Mouse (Mus musculus) kidney, adult 9 months (tissue): ENCODE measurements around the gene Kcnh5.

ENCODE experiments used
- DNase-seq: peaks from one replicate; pipeline ENCODE4 v3.0.0; 2022

The Kcnh5 gene

DNA sequence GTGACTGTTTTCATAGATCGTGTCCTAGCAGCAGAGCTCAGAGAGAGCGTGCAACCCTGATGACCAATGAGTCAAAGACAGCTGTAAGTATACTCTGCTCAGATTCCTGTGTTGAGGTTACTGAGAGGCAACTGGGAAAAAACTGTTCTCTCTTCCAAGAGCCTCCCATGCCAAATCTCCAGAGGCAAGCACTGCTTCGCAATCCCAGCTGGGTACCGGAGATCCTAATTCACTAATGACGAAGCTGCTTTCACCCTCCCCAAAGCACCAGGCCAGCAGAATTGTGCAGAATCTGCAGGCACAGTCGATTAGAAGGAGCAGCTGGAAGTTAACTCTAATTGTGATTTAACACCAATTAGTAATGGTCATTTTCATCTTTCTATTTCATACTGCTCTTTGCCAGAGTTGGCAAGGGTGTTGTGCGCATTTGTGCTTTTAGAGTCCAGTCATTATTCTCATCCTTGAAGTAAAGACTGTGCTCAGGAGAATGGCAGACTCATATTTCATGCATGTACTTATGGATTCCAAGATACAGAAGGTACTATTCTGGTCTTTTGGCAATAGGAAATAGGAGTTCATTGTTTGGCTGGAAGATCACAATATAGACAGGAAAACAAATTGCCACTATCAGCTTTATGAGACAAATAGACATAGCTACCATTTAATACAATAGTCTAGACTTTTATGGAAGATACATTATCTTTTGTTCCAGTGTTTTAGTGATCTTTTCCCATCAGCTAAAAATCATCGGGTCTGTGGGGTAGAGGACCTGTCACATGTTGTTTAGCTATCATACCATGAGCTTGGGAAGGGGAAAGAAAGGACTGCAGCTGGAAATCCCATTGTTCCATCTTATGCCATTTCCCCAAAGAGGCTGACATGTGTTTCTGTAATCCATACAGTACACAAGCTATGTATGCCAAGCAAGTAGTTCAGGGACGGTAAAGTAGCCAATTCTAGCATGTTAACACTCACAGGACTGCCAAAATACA lies 225.7 kb downstream of the Kcnh5 start:
- no peak for DNase-seq

DNA sequence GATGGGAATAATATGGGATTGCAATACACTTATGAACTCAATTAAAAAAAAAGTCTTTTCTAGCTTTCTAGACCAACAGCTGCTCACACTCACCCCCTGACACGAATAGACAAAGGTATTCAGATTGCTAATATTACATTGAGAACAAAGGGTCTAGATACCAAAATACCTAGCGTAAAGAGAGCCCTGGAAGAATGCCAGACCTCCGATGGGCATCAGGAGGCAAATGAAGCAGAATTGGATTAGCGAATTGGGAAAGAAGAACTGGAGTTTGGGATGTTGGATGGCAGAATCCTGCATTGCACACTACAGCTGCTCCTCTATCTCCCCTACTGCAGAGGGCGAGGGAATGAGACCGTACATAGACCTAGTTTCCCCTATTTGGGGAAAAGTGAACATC lies 275.8 kb downstream of the Kcnh5 start:
- DNase-seq = no peak

DNA sequence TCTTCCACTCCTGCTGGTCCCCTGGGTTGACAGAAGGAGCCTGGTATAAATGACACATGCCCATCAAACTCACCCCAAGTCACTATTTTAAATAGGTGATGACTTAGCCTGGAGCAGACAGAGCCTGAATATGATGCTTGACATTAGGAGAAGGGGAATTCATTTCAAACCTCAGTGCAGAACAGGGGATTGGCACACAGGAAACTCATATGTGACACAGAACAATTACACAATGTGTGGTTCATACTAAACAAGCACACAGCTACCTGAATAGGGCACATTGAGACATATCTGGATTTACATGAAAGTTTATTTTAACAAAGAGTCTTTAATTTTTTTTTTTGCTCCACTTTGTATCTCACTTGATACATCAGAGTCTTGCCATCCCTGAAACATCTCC lies 276.4 kb downstream of the Kcnh5 start:
- DNase-seq = no peak

DNA sequence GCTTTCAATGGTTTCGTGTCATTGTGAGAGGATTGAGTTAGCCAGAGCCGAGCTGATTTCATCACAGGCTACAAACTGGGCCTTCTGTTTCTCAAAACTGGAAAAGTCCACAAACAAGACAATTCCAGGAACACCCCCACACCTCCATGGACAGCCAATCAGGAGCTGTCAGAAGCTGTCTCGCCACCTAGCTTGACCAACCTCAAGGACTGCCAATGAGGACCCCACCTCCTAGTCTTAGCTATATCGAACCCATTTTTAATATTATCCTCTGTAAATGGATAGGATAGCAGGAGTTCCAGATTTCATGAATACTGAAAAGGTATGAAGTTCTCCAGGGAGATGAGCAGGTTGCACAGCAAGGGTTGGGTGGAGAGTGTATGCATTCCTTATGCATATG lies 278.1 kb downstream of the Kcnh5 start:
- no peak for DNase-seq

DNA sequence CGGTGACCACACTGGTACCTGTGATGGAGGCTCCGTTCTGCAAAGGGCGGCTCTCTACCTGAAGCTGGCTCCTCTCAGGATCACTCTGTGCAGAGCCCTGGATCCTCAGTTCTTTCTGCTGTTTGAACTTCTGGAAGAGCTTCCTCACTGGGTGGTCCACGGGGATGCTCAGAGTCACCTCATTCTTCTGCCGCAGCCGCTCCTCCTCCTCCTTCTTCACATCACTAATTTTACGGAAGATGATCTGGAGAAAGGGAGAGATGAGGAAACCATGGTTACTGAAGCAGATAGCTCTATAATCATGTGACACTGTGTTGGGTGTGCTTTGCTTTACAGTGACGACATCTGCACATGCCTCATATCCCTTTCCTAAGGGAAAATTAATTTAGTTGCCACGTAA lies 278.9 kb downstream of the Kcnh5 start:
- DNase-seq = no peak

DNA sequence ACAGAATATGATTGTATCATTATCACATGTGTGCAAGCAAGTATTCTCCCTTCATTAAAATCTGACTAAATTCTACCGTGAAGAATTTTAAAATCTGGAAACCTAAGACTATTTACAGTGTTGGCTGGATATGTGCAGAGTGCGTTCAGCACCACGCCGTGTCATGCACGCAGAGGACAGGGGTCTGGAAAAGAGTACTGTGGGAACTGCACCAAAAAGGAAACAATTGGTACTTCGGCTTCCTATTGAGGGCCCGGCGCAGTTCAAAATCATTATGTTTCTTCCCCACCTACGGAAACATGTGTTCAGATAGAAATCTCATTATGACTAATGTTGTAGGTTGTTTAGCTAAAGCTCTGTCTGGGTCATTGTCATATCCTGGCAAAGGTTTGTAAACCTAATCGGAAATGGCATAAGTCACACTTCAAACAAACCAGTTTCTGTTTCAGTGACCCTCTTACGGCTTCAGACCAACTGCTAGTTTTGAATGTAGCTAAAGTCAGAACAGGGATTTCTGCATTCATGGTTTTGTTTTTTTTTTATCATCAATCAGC lies 282.2 kb downstream of the Kcnh5 start:
- no peak for DNase-seq

DNA sequence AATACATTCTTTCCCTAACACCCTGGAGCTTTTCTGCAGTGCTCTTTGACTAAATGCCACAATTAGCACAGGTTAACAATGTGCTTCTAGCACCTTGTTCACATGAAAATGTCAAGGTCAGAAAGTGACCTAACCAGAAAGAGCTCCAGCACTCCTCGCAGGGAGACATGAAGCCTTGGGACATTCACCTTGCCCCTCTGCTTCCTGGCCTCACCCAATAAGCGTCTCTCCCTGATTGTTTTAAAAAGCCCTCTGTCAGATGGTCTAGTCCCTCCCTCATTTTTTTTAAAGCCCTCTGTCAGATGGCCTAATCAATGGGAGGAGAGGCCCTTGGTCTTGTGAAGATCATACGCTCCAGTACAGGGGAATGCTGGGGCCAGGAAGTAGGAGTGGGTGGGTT lies 287.7 kb downstream of the Kcnh5 start:
- DNase-seq = no peak

DNA sequence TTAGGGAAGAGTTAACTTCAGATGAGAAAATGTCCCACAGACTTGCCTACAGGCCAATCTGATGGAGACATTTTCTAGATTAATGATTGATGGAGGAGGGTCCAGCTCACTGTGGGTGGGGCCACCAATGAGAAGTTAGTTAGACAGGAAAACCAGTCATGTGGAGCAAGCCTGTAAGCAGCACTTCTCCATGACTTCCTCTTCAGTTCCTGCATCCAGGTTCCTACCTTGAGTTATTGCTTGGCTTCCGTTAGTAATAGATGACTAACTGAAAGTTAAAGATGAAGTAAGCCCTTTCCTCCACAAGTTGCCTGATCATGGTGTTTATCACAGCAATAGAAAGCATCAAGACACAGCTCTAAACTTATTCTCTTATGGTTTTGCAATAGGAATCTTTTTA lies 290.1 kb downstream of the Kcnh5 start:
- no peak for DNase-seq

DNA sequence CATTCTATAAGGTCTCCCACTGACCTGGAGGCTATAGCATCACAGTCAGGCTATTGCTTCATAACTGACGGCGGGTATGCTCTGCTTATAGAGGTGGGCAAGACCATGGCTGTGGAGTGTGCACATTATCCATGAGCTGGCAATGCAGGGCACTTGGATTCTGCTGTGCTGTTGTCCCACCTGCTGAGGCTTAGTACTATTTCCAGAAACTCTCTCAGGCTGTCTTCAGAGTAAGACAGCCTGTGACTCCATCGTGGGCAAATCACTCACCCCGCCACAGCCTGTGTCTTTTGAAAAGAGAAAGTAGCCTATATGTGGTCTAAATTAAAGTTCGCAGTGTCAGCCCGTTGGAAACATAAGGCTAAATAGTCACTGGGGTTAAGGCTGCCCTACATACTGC lies 295.8 kb downstream of the Kcnh5 start:
- no peak for DNase-seq

DNA sequence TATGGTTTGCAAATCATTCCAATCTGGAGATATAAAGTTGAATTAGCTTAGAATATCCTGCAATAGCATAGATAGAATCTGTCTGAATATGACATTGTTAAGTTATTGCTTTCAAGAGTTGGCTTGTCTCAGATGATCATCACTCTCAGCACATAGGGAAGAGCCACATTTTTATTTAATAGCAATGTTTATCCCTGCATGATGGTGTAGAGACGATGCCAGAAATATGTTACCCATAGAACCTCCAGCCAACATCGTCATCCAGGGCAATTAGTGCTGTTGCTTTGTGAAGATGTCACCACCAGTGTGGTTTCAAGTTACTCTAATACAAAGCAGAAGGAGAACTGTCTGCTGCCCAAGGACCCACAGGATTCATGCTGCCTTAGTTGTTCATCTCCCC lies 321.5 kb downstream of the Kcnh5 start:
- no peak for DNase-seq

DNA sequence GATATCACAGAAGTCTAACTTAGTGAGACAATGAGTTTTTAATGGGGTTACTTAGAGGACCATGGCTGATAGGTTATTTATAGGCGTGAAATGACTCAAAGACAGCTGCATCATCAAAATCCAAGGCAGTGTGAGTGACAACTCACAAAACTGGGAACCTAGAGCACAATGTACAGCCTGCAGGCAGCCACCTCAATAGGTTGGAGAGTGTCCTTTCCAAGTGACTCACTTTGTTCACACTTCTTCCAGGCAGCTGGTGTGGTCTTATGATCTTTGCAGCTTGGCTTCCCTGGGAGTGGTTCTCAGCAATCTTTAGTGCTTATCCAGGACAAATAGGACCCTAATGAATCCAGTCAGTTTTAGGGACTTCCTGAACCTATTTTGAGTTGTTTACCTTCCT lies 322.9 kb downstream of the Kcnh5 start:
- no peak for DNase-seq

DNA sequence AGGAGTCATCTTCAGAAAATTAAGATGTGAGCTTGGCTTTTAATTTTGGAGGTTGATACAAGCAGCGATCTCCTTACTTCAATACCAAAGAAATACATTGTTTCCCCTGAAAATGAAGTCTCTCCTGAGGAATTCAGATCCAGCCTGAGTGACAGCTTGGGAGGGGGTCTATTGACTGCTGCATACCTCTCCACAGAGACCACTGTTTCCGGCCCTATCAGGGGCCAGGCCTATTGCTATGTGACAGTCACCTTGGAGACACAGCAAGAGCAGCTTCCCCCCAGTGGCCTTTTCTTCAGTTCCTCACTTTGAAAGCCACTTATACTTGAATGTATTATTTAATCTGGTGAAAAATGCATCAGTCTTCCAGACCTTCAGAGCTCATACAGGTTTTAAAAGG lies 326.8 kb downstream of the Kcnh5 start:
- no peak for DNase-seq

DNA sequence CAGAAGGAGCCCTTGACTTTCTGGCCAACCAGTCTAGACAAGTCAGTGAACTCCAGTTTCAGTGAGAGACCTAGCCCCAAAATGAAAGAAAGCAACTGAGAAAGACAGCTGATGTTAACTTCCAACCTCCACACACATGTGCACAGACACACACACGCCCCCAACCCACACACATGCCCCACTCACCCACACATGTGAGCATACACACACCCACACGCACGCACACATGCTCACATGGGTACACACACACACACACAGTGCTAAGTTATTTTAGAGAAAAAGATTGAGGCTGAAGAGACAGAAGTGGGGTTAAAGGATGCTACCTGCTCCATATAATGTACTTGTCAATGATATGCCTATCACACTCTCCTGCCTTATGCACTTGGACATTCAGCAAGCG lies 327.2 kb downstream of the Kcnh5 start:
- DNase-seq = no peak

DNA sequence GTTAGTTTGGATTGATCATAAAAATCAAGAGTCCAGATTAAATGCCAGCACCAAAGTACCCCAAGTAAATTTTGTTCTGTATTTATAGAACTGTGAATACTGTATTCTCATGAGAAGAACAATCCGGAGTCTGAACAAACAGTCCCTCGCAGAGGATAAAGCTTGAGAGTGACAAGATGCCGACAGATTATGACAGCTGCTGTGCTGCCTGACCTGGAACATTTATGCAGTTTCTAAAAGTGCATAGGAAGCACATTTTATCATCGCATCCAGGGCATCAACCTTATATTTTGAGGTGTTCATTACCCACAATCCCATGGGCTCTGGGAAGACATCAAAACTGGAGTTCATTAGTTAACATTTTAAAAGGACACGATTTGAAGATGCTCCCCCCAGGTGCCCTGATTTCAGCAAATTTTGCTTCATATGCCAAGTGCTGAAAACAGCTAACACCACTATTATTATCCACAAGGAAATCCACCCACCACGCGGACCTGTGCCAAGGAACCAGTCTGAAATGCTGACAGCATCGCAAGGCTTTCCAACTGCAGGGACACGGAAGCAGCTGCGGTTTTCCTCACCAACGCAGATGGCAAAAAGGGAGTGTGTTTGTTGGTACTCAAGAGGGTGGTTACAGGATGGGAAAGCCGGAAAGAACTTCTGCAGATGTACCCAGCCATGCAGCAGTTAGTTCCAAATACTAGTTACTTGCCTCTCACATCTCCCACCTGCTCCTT lies 328.4 kb downstream of the Kcnh5 start:
- no peak for DNase-seq
